Mouse (Mus musculus): ENCODE measurements around the gene Parp6. TPM values are rescaled to one million over a fixed set of nuclear protein-coding genes. Genes with fewer than 3 reads are reported as not detected.

Gene Parp6
- total RNA-seq, 2 experiments from 2014 or later = 18.6 to 20.3 TPM

DNA sequence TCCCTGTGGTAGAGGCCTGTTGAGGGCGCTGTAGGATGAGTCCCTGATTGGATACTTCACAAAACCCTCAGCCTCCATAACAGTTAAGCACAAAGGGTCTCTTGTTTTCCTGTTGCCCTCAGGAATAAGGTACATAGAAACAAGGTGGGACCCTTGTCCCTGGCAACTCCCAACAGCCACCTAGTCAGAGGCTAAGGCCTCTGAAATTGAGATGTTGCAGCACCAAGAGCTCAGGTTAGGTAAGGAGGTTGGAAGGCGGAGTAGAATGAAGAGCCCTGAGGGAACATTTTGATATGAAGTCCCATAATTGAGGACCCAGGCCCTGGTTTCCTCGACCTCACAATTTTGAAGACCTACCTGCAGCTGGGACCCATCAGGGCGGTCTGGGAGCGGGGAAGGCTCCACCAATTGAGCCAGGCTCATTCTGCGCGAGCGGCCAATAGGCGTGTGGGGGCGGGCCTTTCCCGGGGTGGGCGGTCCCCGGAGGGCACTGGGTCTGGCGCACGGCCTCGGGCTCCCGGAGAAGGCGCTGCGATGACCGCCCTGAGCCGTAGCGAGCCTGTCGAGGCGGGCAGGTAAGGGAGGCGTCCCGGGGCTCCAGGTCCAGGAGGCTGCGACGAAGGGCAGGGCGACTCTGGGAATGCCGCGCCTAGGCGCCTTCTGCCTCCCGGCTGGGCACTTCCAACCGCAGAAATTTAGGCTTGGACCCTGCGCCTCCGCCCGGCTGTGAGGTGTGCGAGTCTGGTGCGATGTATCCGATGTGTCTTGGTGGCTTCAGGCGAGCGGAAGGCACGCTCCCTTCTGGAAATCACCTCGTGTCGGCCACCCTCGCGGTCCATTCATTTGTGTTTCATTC lies 62.8 kb downstream of the Parp6 start, which contains the start of gene Gramd2:
Gramd2 (plus strand) TSS at position 467 of the 856 bp plus-strand sequence.
- DNase-seq = peak; percentile 84

DNA sequence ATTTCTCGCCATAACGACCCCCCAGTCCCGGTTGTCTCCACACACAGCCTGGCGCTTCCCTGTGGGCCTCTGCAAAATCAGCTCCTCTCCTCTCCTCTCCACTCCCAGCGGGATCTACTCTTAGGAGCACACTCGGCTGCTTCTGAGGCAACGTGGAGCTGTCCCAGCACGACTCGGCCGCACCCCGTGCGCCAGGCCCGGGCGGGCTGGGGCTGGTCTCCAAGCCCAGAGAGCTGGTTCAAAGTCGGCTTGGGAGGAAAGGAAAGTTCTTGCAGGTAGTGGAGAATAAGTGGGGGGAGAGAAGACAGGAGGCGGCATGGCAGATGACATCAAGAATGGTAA lies 63.4 kb downstream of the Parp6 start:
- no peak for DNase-seq

DNA sequence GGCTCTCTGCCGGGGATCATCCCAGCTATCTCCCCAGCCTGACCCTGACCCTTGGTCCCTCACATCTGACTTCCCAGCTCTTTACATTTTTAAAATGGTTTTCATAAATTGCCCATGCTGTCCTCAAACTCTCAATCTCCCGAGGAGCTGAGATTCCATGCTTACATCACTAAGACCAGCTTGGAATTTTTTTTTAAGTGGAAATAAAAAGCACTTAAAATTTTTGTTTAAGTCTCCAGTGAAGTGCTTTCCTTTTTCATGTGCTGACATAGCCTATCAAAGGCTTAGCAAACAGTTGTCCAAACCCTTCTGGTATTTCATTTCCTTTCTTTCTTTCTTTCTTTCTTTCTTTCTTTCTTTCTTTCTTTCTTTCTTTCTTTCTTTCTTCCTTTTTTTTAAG lies 66.9 kb downstream of the Parp6 start:
- no peak for DNase-seq

DNA sequence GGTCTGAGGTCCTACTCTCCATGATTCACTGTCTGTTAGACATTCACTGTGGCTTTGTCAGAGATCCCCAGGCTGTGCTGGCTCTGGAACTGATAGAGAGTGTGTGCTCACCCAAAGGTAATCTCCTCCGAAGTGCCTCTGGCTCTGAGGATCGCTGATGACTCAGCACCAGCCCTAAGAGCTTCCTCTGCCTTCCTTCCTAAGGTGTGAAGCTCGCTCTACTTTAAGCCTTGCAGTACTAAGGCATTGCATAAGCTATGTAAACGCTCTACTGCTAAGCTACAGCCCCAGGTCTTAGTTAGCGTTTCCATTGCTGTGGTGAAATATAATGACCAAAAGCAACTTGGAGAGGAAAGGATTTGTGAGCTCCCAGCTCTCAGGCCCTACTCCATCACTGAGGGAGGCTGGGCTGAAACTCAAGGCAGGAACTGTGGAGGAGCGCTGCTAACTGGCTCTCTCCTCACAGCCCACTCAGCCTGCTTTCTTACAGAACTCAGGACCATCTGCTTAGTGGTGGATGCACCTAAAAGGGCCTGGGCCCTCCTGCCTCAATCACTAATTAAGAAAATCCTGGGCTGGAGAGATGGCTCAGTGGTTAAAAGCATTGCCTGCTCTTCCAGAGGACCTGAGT lies 70.4 kb downstream of the Parp6 start:
- DNase-seq = no peak

DNA sequence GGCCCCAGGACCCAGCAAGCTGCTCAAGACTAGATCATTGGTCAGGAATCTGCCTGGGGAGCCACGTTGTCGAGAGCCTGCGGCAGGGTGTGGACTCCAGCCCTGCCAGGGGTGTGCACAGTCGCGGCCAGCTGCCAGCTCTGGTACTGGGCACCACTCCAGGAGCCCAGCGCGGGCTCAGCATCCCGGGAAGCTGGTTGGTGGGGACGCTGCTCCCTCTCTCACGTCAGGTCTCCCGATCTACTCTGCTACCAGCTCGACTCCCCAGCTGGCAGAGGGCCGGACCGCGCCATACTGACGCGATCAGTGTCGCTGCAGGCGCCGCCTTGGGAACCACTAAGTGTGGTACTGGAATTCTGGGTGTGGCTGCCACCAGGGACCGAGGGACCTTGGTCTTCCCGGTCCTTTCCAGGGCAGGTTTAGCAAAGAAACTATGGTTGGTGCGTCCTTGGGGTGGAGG lies 74.6 kb downstream of the Parp6 start:
- peak; percentile 80 for DNase-seq

DNA sequence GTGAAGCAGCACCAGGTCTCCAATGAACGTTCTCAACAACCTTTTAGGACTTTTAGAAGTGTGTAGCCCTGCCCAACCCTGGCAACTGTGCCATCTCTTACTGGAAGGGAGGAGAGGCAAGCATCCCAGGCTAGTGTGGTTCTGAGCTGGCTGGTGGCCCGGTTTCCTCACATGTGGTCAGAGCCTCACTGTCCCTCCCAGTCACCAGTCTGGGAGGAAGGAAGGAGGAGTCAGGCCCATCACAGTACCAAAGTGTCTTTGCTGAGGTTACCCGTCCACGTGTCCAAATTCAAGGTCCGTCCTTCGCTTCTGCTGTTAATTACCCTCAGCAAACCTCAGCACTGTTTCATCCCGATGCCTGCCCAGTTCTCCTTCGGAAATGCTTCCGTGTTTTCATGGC lies 75.1 kb downstream of the Parp6 start:
- no peak for DNase-seq

- DNase-seq = no peak
These were observed 77.7 kb downstream of the Parp6 start for GRCm38 (mm10) chr9:59694571-59695450.

GRCm38 (mm10) chr9:59695451-59695813 lies 78.3 kb downstream of the Parp6 start:
- DNase-seq = no peak

GRCm38 (mm10) chr9:59696381-59696780 lies 79.3 kb downstream of the Parp6 start:
- DNase-seq = no peak

Other genes starting within 250 kb of the Parp6 start
- 100 to 1,000 TPM in 1 of 2 experiments, 10 to 100 TPM in 1; 90.4 to 100 TPM for gene Arih1, start 130.7 kb upstream of the Parp6 start, total RNA-seq (2021)
- gene Hexa, start 77.7 kb upstream of the Parp6 start, total RNA-seq (2021) = 10 to 100 TPM; 21.6 to 29.0 TPM
- gene Tmem202, start 77.4 kb upstream of the Parp6 start, total RNA-seq (2021) = under 1 TPM in 1 of 2 experiments, not detected in 1; 0.94 TPM
- gene Celf6, start 39.4 kb upstream of the Parp6 start, total RNA-seq (2021) = not detected
- 1,000 to 10,000 TPM; 2,850 to 2,853 TPM for gene Pkm, start 39.1 kb downstream of the Parp6 start, total RNA-seq (2021)
- under 1 TPM in 1 of 2 experiments, not detected in 1; 0.27 TPM for gene Gramd2, start 62.9 kb downstream of the Parp6 start, total RNA-seq (2021)
- gene Senp8, start 133.4 kb downstream of the Parp6 start, total RNA-seq (2021) = 1 to 10 TPM; 8.9 to 9.2 TPM
- 1 to 10 TPM; 7.8 to 9.6 TPM for gene Myo9a, start 133.6 kb downstream of the Parp6 start, total RNA-seq (2021)

All from gastrocnemius, postnatal 25 days (tissue).